Comparison of ENCODE assay signal across 9 mouse cellular contexts in genomic region chr3:141831135-141831534, GRCm38 (mm10).
DNase-seq lines count a peak whose midpoint lies in the region; ATAC-seq and TF ChIP-seq lines count a peak whose summit lies in the region.
"Had no signal": no experiment of that assay in that cellular context is flagged by ENCODE, and none has a peak within 500 bp of the region (broad histone marks: within the 10 kb centered on the region; RNA-seq: fewer than 3 reads in every experiment).

No protein-coding gene starts in this region.

- 18% methylated on average over 3 of the region's 3 CpGs for WGBS in forebrain, embryonic 16.5 days
- WGBS in kidney, postnatal 0 days, result 20% methylated on average over 3 of the region's 3 CpGs
- WGBS in limb, embryonic 13.5 days, result 22% methylated on average over 3 of the region's 3 CpGs

- peak; percentile 82 for ATAC-seq in cerebellum, adult (ENCODE audit: insufficient number of reproducible peaks, low FRiP score, low TSS enrichment)
- ATAC-seq in forebrain, embryonic 16.5 days, result peak; percentile 91
- ATAC-seq in kidney, postnatal 0 days (replicated peaks; ENCODE audit: low FRiP score, low read depth), result no peak; the same call in 1 of the 2 replicates
- peak; percentile 77; the same call in 1 of the 2 replicates for ATAC-seq in limb, embryonic 13.5 days (ENCODE audit: low FRiP score, low read depth)
- no peak for ATAC-seq in activated CD4-positive, CD25-positive, alpha-beta regulatory T cell, adult 4 months

- peak; percentile 74 for DNase-seq in testis, postnatal 10 days (ENCODE audit: low spot score)
- DNase-seq in testis, postnatal 14 days (ENCODE audit: low spot score), result no peak
- peak; percentile 87 for DNase-seq in kidney, postnatal 0 days (ENCODE audit: low spot score)
- peak; percentile 88 for DNase-seq in retina, embryonic 14.5 days (ENCODE audit: low spot score)

- no peaks in the 10 kb centered on the region for H3K4me1 ChIP-seq in forebrain, embryonic 16.5 days (replicated peaks; ENCODE audit: control insufficient read depth, insufficient read depth, low read length)
- no peaks in the 10 kb centered on the region for H3K4me1 ChIP-seq in kidney, postnatal 0 days (replicated peaks; ENCODE audit: insufficient read depth, low read length)
- H3K4me1 ChIP-seq in limb, embryonic 13.5 days, result no peaks in the 10 kb centered on the region; the same call in 1 of the 2 replicates
- H3K4me1 ChIP-seq: embryonic facial prominence, embryonic 15.5 days had no signal

- H3K4me2 ChIP-seq in forebrain, embryonic 16.5 days (ENCODE audit: low read length), result no peak overlapping the region
- no peak overlapping the region for H3K4me2 ChIP-seq in kidney, postnatal 0 days (ENCODE audit: low read length)
- H3K4me2 ChIP-seq in limb, embryonic 13.5 days (replicated peaks), result no peak overlapping the region
- H3K4me2 ChIP-seq: embryonic facial prominence, embryonic 15.5 days had no signal

- peak; percentile 90 for TF ChIP-seq CTCF in kidney, postnatal 0 days (IDR thresholded peaks at IDR 0.05; ENCODE audit: low read depth)

- H3K9ac ChIP-seq in forebrain, embryonic 16.5 days (replicated peaks; ENCODE audit: low read depth, low read length), result no peak overlapping the region
- H3K9ac ChIP-seq in kidney, postnatal 0 days (ENCODE audit: low read depth, low read length), result no peak overlapping the region
- no peak overlapping the region for H3K9ac ChIP-seq in limb, embryonic 13.5 days
- H3K9ac ChIP-seq: embryonic facial prominence, embryonic 15.5 days had no signal

- no peaks in the 10 kb centered on the region for H3K36me3 ChIP-seq in forebrain, embryonic 16.5 days (ENCODE audit: control insufficient read depth, insufficient read depth)
- no peaks in the 10 kb centered on the region for H3K36me3 ChIP-seq in kidney, postnatal 0 days (ENCODE audit: insufficient read depth, low read length)
- peaks cover 24% of the 10 kb centered on the region for H3K36me3 ChIP-seq in limb, embryonic 13.5 days
- H3K36me3 ChIP-seq: embryonic facial prominence, embryonic 15.5 days had no signal

- no peak overlapping the region for H3K4me3 ChIP-seq in forebrain, embryonic 16.5 days (replicated peaks; ENCODE audit: low read length)
- no peak overlapping the region for H3K4me3 ChIP-seq in kidney, postnatal 0 days (replicated peaks; ENCODE audit: low read depth, low read length)
- H3K4me3 ChIP-seq in limb, embryonic 13.5 days, result no peak overlapping the region
- H3K4me3 ChIP-seq: embryonic facial prominence, embryonic 15.5 days had no signal

- no peaks in the 10 kb centered on the region for H3K9me3 ChIP-seq in forebrain, embryonic 16.5 days (ENCODE audit: control insufficient read depth, low read length)
- no peaks in the 10 kb centered on the region for H3K9me3 ChIP-seq in kidney, postnatal 0 days (replicated peaks; ENCODE audit: low read length)
- no peaks in the 10 kb centered on the region for H3K9me3 ChIP-seq in limb, embryonic 13.5 days
- H3K9me3 ChIP-seq: embryonic facial prominence, embryonic 15.5 days had no signal

- no peaks in the 10 kb centered on the region for H3K27me3 ChIP-seq in forebrain, embryonic 16.5 days (replicated peaks; ENCODE audit: control insufficient read depth, insufficient read depth, low read length)
- no peaks in the 10 kb centered on the region for H3K27me3 ChIP-seq in kidney, postnatal 0 days (ENCODE audit: insufficient read depth, low read length)
- no peaks in the 10 kb centered on the region for H3K27me3 ChIP-seq in limb, embryonic 13.5 days
- H3K27me3 ChIP-seq: embryonic facial prominence, embryonic 15.5 days had no signal

- H3K27ac ChIP-seq in forebrain, embryonic 16.5 days (ENCODE audit: low read length), result no peak overlapping the region
- H3K27ac ChIP-seq in kidney, postnatal 0 days, result no peak overlapping the region
- no peak overlapping the region for H3K27ac ChIP-seq in limb, embryonic 13.5 days
- H3K27ac ChIP-seq: embryonic facial prominence, embryonic 15.5 days had no signal

Comparison
In these comparisons a context has a peak if more than half of its experiments do, and no peak if none do; other contexts are left out.
1. ATAC-seq: peak in cerebellum, adult (single experiment), forebrain, embryonic 16.5 days (single experiment) and limb, embryonic 13.5 days (single experiment); none in kidney, postnatal 0 days (single experiment) and activated CD4-positive, CD25-positive, alpha-beta regulatory T cell, adult 4 months (single experiment).